Mouse (Mus musculus) T-cell, adult 2 months (primary cell): Measurements from ENCODE around the gene Med29.

Experiments used
- DNase-seq: peaks from one replicate; pipeline ENCODE4 v3.0.0; 2022; ENCODE audit warnings: low spot score

Med29 gene

DNA sequence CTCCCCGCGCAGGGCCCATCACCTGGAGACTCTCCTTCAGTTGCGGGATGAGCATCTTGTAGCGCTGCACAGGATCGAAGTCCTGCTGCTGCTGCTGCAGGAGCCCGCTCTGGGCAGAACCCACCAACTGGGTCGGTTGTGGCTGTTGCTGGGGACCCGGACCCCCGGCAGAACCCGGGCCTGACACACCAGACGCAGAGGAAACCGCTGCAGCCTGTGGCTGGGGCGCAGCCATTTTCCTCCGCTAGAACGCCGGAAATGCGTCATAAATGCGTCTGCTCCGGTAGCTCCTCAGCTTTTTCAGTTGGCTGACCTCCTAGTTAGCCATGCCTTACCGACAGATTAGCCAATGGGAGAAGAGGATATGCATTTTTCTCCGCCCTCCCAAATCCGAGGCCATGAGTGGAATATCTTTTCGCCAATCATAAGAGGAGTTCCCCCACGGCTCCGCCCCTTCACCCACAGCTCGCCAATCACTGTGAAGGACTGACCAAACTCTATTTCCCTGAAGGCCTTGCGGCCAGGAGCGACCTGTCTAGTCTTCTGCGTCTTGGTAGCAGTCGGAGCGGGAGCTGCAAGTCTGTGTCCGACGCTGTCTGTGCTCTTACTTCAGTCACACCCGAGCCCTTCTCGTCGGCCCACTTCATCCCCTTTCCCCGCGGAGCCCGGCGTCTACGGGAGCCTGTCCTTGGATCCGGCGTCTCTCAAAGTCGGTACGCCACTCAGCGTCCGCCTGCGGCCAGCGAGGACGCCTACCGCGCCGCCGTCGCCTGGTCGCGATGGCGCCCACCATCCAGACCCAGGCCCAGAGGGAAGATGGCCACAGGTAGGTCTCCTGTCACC, at the start of gene Med29, which contains the start of gene Paf1:
TSS of gene Med29 (minus strand) at position 280 of the 843 bp plus-strand sequence.
TSS of gene Paf1 (plus strand) at position 523 of the 843 bp plus-strand sequence.
- DNase-seq, result peak; percentile 97

DNA sequence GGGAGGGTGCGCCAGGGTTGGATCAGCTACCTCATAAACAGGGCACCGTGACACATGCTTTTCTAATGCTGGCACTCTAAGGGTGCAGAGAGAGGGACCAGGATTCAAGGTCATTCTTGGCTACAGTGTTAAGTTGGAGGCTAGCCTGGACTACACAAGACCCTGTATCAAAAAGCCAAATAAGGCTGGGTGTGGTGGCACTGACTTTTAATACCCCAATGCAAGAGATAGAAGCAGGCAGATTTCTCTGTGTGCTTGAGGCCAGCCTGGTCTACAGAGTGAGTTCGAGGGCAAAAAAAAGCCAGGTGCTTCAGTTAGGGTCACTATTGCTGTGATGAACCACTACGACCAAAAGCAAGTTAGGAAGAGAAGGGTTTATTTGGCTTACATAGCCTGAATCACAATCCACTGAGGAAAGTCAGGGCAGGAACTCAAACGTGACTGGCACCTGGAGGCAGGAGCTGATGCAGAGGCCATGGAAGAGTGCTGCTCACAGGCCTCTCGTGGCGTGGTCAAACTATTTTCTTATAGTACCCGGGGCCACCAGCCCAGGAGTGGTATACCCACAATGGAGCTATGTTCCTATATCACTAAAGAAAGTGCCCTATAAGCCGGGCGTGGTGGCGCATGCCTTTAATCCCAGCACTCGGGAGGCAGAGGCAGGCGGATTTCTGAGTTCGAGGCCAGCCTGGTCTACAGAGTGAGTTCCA, 49.4 kb upstream of the Med29 start:
- DNase-seq, result no peak

DNA sequence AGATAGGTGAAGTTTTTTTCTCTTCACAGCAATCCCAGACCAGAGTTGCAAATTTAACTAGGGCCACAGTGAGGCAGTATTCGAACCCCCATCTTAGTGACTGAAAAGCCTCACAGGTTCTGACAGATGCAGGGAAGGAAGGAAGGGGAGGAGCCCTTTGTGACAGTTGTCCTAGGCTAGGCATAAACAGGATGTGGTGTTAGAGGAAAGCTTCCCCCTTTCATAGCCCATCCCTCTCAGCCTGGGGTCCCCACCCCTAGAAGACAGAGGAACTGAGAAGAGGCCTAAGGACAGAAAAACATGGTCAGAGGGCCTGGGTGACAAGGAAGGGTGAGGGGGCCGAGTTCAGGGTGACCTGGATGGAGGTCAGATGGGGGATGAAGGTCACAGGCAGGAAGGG, 48.2 kb upstream of the Med29 start:
- DNase-seq, result peak; percentile 90

DNA sequence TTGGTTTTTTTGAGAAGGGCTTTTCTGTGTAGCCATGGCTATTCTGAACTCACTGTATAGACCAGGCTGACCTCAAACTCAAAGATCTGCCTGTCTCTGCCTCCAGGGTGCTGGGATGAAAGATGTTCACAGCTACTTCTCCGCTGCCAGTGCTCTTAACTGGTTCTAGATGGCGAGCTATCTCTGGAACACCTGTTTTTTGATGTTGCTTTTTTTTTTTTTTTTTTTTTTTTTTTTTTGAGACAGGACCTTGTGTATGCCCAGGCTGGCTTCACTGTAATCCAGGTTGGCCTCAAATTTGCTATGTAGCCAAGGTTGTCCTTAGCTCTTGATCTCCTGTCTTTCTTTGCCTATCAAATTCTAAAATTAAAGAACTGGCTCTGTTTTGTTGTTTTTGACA, 46.3 kb upstream of the Med29 start:
- no peak for DNase-seq

DNA sequence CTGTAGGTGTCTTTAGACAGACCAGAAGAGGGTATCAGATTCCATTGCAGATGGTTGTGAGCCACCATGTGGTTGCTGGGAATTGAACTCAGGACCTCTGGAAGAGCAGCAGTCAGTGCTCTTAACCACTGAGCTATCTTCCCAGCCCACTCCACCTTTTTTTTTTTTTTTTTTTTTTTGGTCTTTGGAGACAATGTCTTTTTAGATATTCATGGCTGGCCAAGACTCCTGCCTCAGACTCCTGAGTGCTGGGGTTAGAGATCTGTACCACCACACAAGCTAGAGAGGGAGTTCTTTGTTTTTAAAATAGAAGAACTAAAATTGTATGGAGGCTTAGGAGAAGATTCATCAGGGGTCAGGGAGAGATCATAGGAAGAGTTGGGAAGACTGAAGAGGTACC, 45.5 kb upstream of the Med29 start:
- DNase-seq, result no peak

DNA sequence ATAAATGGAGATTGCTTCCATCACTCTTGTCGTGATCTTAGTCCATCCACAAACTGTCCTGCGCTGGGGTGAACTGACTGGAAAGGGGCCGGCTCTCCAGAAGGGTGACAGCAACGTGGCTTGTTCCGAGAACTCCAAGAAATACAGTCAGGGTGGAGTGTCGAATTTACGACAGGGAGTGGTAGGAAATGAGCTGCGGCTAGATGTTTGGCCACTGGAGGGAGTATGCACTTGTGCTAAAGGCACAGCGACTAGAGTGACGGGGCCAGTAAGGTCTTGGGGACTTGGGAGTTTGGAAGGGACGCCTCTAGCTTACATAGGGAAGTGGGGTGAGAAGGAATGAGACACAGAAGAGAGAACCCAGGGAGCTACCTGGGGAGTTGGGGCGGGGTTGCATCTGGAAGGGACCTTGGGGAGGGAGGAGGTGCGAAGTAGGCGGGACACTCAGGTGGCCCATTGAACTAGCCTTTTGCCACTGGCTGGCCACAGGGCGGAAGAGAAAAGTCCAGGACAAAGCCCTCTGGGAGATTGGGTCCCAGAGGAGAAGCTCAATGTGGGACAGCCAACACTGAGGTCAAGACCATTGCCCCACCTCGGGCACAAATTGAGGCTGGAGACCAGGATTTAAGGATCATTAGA, 44.5 kb upstream of the Med29 start, which contains the start of gene Gmfg:
TSS of gene Gmfg (plus strand) at position 516 of the 639 bp plus-strand sequence.
- DNase-seq, result peak; percentile 86

DNA sequence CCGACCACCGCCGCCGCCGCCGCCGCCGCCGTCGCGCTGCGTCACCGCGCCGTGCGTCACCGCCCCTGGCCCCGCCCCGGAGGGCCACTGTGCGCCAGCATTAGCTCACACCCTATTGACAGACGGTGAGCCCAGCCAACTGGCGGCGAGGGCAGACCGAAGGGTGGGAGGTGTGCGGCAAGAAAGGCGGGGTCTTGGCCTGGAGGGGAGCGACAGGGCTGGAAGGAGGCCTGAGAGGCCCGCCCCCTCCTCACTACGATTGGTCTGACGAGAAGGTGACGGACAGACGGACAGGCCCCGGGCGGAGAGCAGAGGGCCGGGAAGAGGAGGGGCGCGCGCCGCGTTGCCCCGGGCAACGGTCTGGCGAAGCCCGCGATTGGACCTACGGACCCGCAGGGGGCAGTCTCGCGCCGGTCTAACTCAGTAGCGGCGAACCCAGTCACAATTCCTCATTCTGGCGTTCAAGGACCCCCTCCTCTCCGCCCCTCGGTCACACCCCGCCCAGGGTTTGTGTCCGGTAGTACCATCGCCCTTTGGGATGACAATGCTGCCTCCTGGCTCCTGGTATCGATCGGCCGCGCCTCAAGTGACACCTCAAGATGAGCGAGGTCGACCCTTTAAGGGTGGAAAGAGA, 43.9 kb upstream of the Med29 start:
- peak; percentile 100 for DNase-seq

DNA sequence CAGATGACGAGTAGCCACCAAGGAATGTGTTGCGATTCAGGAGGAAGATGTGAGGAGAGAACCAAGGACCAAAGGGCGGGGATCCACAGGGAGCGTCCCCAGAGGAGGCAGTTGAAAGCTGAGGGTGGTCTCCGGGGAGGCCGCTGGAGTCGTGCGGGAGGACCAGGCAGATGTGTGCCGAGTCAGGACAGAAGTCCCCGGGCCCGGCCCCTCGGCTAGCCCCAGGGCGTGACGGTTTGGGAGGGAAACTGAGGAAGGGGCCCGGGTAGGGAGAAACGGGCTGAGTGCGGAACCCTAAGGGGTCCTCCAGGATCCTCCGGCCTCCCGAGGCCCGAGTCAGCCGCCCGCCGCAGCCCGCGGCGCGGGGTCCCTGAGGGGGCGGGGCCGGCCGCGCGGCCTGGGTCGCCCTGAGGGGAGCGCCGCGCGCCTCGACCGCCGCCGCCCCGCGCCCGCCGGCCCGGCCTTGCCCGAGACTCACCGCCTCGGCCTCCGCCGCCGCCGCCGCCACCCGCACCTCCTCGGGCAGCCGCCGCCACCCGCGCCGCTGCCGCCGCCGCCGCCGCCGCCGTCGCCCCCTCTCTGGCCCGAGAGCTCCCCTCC, 43.3 kb upstream of the Med29 start:
- peak; percentile 22 for DNase-seq

DNA sequence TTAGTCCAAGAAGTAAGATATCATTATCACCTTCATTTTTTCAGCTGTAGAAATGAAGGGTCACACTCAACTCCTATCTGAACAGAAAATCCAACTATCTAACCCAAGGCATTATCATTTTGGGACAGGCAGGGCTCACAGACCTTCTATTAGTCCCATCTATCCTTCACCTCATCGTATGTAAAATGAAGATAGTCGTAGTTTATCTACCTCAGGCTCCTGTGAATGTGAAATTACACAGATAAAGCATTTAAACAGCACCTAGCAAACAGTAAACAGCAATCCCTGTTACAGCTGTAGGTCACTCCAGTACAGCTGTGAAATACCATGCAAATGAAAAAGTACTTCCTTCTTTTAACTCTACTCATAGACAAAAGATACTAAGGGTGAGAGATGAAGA, 39.7 kb upstream of the Med29 start:
- DNase-seq, result no peak

DNA sequence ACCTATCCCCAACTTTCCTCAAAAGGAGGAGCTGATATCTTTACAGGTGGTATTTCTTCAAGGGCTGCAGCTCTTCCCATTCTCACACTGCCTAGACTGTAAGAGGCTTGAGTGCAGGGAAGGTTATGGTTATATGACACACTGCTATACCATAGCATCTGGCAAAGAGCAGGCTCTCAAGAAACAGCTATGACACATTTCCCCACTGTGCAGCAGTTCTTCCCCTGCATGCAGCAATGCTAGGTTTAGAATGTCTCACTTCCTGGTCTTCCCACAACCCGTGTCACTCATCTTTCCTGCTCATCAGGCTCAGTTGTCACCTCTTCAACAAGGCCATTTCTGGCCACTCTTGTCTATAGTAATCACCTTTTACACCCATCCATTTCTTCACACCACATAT, 38.0 kb upstream of the Med29 start:
- no peak for DNase-seq

DNA sequence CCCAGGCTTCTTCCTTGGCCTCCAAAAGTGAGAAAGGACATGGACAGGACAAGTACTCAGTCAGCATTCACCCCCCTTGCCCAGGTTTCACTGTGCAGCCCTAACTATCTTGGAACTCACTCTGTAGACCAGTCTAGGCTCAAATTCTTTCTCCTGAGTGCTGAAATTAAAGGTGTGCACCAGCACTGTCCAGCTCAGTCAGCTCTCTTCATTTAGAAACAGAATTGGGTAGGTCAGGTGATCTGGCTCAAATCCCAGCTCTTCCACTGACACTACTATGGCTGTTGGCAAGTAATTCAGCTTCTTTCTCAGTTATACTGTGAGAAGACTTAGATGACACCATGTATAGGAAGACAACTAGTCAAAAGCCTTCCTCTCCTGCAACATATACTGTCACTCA, 35.2 kb upstream of the Med29 start:
- DNase-seq, result no peak

DNA sequence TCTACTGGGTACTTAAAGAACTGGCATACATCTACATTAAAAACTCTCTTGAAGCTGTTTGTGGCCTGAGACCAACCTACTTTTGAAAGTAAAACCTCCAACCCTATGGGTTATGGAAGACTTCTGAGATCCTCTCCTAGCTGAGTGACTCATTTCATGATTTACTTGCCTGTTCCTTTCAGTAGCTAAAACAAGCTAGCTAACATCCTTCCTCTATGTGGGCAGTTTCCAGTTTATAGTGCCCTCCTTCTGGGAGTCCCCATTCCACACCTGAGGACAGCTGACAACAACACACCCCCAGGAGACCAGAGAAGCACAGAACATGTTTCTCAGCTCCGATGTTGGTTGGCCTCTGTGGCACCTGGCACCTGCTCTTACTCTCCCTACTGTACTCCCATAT, 30.5 kb upstream of the Med29 start:
- no peak for DNase-seq

DNA sequence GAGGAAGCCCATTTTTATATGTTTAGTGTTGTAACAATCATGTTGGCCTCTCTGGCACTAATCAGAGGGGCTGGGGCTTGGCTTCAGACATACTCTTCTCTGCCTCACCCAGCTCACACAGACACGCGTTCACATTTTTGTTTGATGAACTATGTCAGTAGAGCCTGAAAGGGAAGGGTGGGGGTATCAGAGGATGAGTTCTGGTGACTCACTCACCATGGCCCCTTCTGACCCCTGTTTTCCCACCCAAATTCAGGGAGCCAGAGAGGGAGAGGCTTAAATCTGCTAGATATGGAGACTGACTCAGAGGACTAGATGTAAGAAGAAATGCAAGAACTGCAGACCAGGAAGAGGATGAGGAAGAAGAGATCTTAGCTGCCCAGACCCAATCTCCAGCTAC, 26.9 kb upstream of the Med29 start:
- no peak for DNase-seq

DNA sequence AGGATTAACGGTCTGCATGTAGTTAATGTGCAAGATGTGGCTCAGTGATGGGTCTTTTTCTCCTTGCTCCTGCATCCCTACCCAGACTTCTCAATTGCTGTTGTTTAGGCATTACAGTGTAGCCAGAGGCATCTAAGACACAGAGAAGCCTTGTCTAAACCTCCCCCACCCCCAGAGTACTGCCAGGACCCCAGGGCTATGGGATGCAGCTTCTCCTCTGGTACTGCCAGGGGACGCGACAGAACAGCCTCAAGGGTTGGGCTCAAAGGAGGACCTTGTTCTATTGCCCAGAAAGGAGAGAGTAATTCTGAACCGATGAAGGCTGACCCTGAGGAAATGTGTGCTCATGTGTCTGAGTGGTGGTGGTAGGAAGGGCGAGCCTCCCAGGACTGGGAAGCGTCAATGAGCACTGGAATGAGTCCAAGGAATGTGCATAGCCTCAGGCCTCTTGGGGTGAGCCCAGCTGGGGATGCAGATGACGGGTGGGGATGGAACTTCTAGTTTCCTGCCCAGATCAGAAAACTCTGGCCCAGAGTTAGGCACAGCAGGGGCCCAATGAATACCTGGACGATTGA, 25.7 kb upstream of the Med29 start:
- no peak for DNase-seq

DNA sequence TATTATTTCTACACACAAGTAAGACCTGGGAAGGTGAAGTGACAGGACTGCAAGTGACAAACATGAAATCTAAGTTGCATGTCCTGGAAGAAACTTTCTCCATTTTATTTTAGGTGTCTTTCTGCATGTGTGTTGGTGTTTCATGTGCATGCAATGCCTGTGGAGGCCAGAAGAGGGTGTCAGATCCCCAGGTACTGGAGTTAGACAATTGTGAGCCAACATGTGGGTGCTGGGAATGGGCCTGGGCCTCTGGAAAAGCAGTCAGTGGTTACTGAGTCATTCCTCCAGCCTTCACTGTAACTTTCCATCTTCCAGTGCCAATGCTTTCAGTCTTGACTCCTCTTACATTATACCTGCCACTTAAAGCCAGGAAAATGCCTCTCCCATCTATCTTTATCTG, 24.9 kb upstream of the Med29 start:
- DNase-seq, result no peak

DNA sequence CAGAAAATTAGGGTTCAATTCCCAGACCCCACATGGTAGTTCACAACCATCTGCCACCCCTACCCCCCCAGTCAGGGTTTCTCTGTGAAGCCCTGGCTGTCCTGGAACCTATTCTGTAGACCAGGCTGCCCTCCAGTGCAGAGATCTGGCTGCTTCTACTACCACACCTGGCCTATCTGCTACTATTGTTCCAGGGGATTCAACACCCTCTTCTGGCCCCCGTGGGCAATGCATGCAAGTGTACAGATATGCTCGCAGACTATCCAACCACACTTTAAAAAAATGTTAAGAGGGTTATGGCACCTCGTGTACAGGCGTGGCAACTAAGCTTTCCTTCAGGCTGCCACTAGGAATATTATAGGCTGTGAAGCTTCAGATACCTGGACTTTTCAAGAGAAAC, 20.3 kb upstream of the Med29 start:
- DNase-seq, result peak; percentile 24

DNA sequence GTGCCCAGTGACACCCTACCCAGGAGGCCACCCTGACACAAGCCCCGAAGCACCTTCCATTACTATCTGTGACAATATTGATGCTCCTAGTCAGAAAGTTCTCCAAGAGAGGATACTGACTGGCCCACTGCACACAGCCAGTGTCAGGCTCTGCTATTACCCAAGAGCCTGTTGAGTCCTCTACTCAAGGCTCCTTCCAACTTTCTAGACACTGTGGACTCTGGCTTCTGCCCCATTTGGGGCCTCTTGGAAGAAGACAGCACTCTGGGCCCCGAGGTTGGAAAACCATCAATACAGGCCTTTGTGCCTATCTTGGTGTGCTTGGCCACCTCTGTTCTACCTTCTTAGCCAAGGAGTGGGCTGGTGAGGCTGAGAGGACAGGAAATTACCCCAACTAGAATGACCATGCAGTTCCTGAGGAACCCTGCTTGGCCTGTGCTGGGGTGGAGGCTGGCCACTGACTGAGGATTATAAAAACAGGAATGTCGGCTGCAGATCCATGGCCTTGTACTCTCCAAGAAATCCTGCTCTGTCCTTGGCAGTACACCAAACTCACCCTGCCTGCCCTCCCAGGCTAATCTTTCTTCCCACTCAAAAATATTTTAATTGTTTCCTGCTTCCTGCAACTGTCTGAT, 18.4 kb upstream of the Med29 start:
- DNase-seq, result no peak

DNA sequence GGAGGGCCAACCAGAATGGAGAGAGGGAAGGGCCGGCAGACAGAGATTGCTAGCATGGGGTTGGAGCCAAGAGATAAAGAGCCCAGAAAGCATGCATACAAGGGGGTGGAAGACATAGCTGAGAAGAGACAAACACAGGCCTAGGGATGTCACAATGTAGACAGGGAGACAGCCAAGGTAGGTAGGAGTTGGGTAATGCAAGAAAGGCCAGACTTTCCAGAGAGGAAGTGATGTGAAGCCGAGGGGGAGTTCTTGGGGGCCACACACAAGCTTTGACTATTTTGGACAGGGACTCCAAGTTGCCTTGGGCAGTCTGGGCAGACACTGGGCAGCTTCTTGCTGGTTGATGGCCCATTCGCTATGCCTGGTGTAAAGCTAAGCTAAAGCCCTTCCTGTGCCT, 9.4 kb upstream of the Med29 start:
- DNase-seq, result no peak

DNA sequence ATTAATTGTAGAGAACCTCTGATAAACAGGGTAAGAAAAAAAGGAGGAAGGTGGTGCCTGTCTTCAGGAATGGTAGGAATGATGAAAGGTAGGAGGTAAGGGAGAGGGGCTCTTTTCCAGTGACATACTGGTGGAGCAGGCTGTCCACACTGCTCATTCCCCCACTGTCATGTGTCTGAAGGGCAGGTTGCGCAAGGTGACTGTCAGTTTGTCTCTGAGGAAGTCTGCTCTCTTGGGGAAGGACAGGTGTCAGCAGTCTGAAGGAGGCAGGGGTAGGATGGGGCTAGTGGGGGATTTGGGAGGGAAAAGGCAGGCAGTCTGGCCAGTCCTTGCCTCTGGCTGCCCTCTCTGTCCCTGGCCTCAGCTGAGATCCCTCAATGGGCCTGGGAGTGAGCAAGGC, 8.5 kb upstream of the Med29 start:
- DNase-seq, result no peak

DNA sequence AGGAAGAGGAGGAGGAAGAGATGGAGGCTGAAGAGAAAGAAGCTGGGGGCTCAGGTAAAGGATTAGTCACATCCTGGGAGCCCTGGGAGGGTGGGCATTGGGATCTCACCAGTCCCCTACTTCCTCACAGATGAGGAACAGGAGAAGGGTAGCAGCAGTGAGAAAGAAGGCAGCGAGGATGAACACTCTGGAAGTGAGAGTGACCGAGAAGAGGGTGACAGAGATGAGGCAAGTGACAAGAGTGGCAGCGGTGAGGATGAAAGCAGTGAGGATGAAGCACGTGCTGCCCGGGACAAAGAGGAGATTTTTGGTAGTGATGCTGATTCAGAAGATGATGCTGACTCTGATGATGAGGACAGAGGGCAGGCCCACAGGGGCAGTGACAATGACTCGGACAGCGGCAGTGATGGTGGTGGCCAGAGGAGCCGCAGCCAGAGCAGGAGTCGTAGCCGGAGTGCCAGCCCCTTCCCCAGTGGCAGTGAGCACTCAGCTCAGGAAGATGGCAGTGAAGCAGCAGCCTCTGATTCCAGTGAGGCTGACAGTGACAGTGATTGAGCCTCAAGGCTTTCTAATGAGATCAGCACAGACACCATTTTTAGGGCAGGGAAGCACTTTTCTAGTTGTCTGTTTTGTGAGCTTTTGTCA, 6.3 kb upstream of the Med29 start:
- no peak for DNase-seq

DNA sequence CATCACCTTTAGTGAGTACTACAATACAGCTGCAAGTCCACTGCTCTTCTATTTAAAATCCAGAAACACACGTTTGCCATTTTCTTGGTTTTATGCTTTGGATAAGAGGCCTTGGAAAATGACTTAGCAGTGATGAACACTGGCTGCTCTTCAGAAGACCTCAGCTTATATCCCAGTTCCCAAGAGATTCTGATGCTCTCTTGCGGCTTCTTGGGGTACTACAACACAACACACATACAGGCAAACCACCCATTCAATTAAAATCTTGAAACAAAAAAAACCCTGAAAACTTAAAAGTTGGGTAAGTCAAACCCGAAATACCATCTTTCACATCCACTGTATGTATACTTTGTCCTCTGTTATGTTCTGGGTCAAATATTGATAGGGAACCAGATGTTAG, 5.5 kb upstream of the Med29 start:
- DNase-seq, result no peak
